Mouse (Mus musculus) CH12.LX (cell line): ENCODE measurements around the gene Gdf7. TPM values are rescaled to one million over a fixed set of nuclear protein-coding genes. Genes with fewer than 3 reads are reported as not detected.

ENCODE experiments used
- DNase-seq: peaks from one replicate; pipeline ENCODE4 v3.0.0-alpha.2; 2013; ENCODE audit errors: extremely low read depth
- H3K27ac ChIP-seq: 2 replicates; pipeline ENCODE4 v1.5.1; 2012; ENCODE audit warnings: low read depth, mild to moderate bottlenecking, control low read depth, moderate library complexity; ENCODE audit not compliant: insufficient read depth
- H3K27me3 ChIP-seq: replicated peaks from 2 replicates; pipeline ENCODE3; 2012; ENCODE audit warnings: inconsistent platforms
- H3K36me3 ChIP-seq, 2 experiments: replicated peaks in 1 of 2; 2 replicates each; pipeline versions ENCODE3 to v1.6.1; 2012; ENCODE audit warnings: inconsistent platforms in 1 of 2, low read length in 1 of 2, mild to moderate bottlenecking in 1 of 2, mixed read lengths in 1 of 2, moderate library complexity in 1 of 2; ENCODE audit not compliant: control insufficient read depth in 1 of 2, insufficient read depth in 1 of 2
- H3K4me1 ChIP-seq, 2 experiments: 2 replicates each; pipeline ENCODE4 v1.6.1; 2012; ENCODE audit warnings: inconsistent platforms in 1 of 2, moderate library complexity in 1 of 2; ENCODE audit not compliant: insufficient read depth in 2 of 2, control insufficient read depth in 1 of 2
- H3K4me2 ChIP-seq: 2 replicates; pipeline ENCODE4 v1.6.1; 2012; ENCODE audit warnings: low read depth, mild to moderate bottlenecking, control low read depth; ENCODE audit not compliant: poor library complexity, insufficient read depth, severe bottlenecking
- H3K4me3 ChIP-seq, 3 experiments: fragments of 150-350 bp in 1 of 3; sonication (generic) in 1 of 3; replicated peaks in 1 of 3; 2 replicates each; pipeline versions ENCODE3 to v1.5.1; 2011 to 2012; ENCODE audit warnings: low read depth in 2 of 3, low read length in 2 of 3, mild to moderate bottlenecking in 2 of 3, moderate library complexity in 2 of 3, control low read depth in 1 of 3, improper control_type of control experiment in 1 of 3, inconsistent platforms in 1 of 3, mixed read lengths in 1 of 3; ENCODE audit not compliant: poor library complexity in 1 of 3
- H3K79me2 ChIP-seq: replicated peaks from 2 replicates; pipeline ENCODE4 v1.6.1; 2012; ENCODE audit warnings: mild to moderate bottlenecking, moderate library complexity; ENCODE audit not compliant: control insufficient read depth, poor library complexity, insufficient read depth, severe bottlenecking; ENCODE audit errors: extremely low read depth
- H3K9ac ChIP-seq: 2 replicates; pipeline ENCODE4 v1.6.1; 2012; ENCODE audit warnings: low read depth, mild to moderate bottlenecking, control low read depth, moderate library complexity; ENCODE audit not compliant: insufficient read depth
- H3K9me3 ChIP-seq: replicated peaks from 2 replicates; pipeline ENCODE3; 2012; ENCODE audit warnings: low read length, inconsistent platforms, mixed read lengths
- BHLHE40 ChIP-seq: IDR thresholded peaks from 2 replicates; pipeline ENCODE4 v1.6.1; 2011; ENCODE audit warnings: mild to moderate bottlenecking, low read depth, low read length, improper control_type of control experiment
- CHD1 ChIP-seq: IDR thresholded peaks from 2 replicates; pipeline ENCODE4 v1.6.1; 2012; ENCODE audit warnings: low read depth, low read length, improper control_type of control experiment, inconsistent platforms
- CHD2 ChIP-seq: IDR thresholded peaks from 2 replicates; pipeline ENCODE4 v1.6.1; 2011; ENCODE audit warnings: low read length, improper control_type of control experiment
- E2F4 ChIP-seq: IDR thresholded peaks from 2 replicates; pipeline ENCODE4 v1.6.1; 2011; ENCODE audit warnings: low read depth, low read length, improper control_type of control experiment; ENCODE audit not compliant: insufficient replicate concordance
- ELF1 ChIP-seq: IDR thresholded peaks from 2 replicates; pipeline ENCODE4 v1.6.1; 2014; ENCODE audit warnings: low read depth, mild to moderate bottlenecking, inconsistent platforms, low read length, improper control_type of control experiment
- GABPA ChIP-seq: IDR thresholded peaks from 2 replicates; pipeline ENCODE4 v1.6.1; 2012; ENCODE audit warnings: low read depth, low read length, improper control_type of control experiment, inconsistent platforms; ENCODE audit not compliant: insufficient replicate concordance
- IRF4 ChIP-seq: IDR thresholded peaks from 2 replicates; pipeline ENCODE4 v1.6.1; 2014; ENCODE audit warnings: low read depth, mild to moderate bottlenecking, inconsistent platforms, low read length, improper control_type of control experiment
- JUND ChIP-seq: conservative IDR thresholded peaks from 2 replicates; pipeline ENCODE4 v1.6.1; 2011; ENCODE audit warnings: low read depth, low read length, improper control_type of control experiment
- KAT2A ChIP-seq: IDR thresholded peaks from 2 replicates; pipeline ENCODE4 v1.6.1; 2012; ENCODE audit warnings: low read length, improper control_type of control experiment, inconsistent platforms; ENCODE audit not compliant: insufficient replicate concordance
- MAX ChIP-seq: IDR thresholded peaks from 2 replicates; pipeline ENCODE4 v1.6.1; 2011; ENCODE audit warnings: low read length, improper control_type of control experiment
- MAZ ChIP-seq: IDR thresholded peaks from 2 replicates; pipeline ENCODE4 v1.6.1; 2012; ENCODE audit warnings: low read depth, mild to moderate bottlenecking, inconsistent platforms, low read length, improper control_type of control experiment, moderate library complexity
- MEF2A ChIP-seq: IDR thresholded peaks from 2 replicates; pipeline ENCODE4 v1.6.1; 2014; ENCODE audit warnings: low read depth, mild to moderate bottlenecking, inconsistent platforms, low read length, improper control_type of control experiment, borderline replicate concordance
- MXI1 ChIP-seq: IDR thresholded peaks from 2 replicates; pipeline ENCODE4 v1.6.1; 2011; ENCODE audit warnings: mild to moderate bottlenecking, low read depth, low read length, improper control_type of control experiment
- PAX5 ChIP-seq: IDR thresholded peaks from 2 replicates; pipeline ENCODE4 v1.6.1; 2012; ENCODE audit warnings: low read length, inconsistent platforms, mixed read lengths
- POLR2AphosphoS2 ChIP-seq: IDR thresholded peaks from 2 replicates; pipeline ENCODE4 v1.6.1; 2011; ENCODE audit warnings: low read depth, low read length, improper control_type of control experiment
- RAD21 ChIP-seq: IDR thresholded peaks from 2 replicates; pipeline ENCODE4 v1.6.1; 2011; ENCODE audit warnings: low read depth, mild to moderate bottlenecking, low read length, improper control_type of control experiment, moderate library complexity
- RCOR1 ChIP-seq: conservative IDR thresholded peaks from 2 replicates; pipeline ENCODE4 v1.6.1; 2012; ENCODE audit warnings: low read depth, mild to moderate bottlenecking, inconsistent platforms, low read length, improper control_type of control experiment
- SIN3A ChIP-seq: IDR thresholded peaks from 2 replicates; pipeline ENCODE4 v1.6.1; 2012; ENCODE audit warnings: low read length, improper control_type of control experiment, inconsistent platforms
- SMC3 ChIP-seq: IDR thresholded peaks from 2 replicates; pipeline ENCODE4 v1.6.1; 2011; ENCODE audit warnings: low read depth, low read length, improper control_type of control experiment
- TBP ChIP-seq: conservative IDR thresholded peaks from 2 replicates; pipeline ENCODE4 v1.6.1; 2011; ENCODE audit warnings: low read depth, low read length, improper control_type of control experiment
- TCF12 ChIP-seq: IDR thresholded peaks from 2 replicates; pipeline ENCODE4 v1.6.1; 2014; ENCODE audit warnings: low read depth, mild to moderate bottlenecking, inconsistent platforms, low read length, improper control_type of control experiment
- UBTF ChIP-seq: IDR thresholded peaks from 2 replicates; pipeline ENCODE4 v1.6.1; 2012; ENCODE audit warnings: low read depth, mild to moderate bottlenecking, inconsistent platforms, low read length, improper control_type of control experiment, moderate library complexity
- USF1 ChIP-seq: IDR thresholded peaks from 2 replicates; pipeline ENCODE4 v1.6.1; 2014; ENCODE audit warnings: low read depth, mild to moderate bottlenecking, inconsistent platforms, low read length, improper control_type of control experiment
- USF2 ChIP-seq: conservative IDR thresholded peaks from 2 replicates; pipeline ENCODE4 v1.6.1; 2011; ENCODE audit warnings: low read depth, low read length, improper control_type of control experiment
- ZNF384 ChIP-seq: IDR thresholded peaks from 2 replicates; pipeline ENCODE4 v1.6.1; 2012; ENCODE audit warnings: low read depth, low read length, improper control_type of control experiment, inconsistent platforms
- dilution Hi-C: fragments of 300-500 bp; cut with MboI; formaldehyde crosslinking; loops from 2 replicates; pipeline ENCODE4 v1.14.3; 2020; ENCODE audit warnings: low sequenced_read_pairs; ENCODE audit not compliant: extremely low pct_unique_long_range_greater_than_20kb, extremely low pct_ligation_motif_present
- in situ Hi-C: fragments of 300-500 bp; cut with MboI; formaldehyde crosslinking; loops from 3 replicates; pipeline ENCODE4 v1.14.3; 2019; ENCODE audit warnings: low sequenced_read_pairs, low pct_ligation_motif_present, low pct_unique_long_range_greater_than_20kb, mixed read lengths
- polyA plus RNA-seq: library from polyadenylated mRNA; unstranded; fragments of >175 nt; gene quantifications from 2 replicates; pipeline ENCODE4 v1.2.1, GENCODE M21; 2012; ENCODE audit warnings: low read depth; ENCODE audit not compliant: insufficient read length
- total RNA-seq, 2 experiments: library from RNA; depleted of rRNA; stranded (reverse); fragments of 300-350 nt in 1 of 2; fragments of >200 nt in 1 of 2; gene quantifications; 2 replicates each; pipeline ENCODE4 v1.2.3; 2012 to 2014

Gdf7 gene
- total and polyA plus RNA-seq, 3 experiments: not detected

DNA sequence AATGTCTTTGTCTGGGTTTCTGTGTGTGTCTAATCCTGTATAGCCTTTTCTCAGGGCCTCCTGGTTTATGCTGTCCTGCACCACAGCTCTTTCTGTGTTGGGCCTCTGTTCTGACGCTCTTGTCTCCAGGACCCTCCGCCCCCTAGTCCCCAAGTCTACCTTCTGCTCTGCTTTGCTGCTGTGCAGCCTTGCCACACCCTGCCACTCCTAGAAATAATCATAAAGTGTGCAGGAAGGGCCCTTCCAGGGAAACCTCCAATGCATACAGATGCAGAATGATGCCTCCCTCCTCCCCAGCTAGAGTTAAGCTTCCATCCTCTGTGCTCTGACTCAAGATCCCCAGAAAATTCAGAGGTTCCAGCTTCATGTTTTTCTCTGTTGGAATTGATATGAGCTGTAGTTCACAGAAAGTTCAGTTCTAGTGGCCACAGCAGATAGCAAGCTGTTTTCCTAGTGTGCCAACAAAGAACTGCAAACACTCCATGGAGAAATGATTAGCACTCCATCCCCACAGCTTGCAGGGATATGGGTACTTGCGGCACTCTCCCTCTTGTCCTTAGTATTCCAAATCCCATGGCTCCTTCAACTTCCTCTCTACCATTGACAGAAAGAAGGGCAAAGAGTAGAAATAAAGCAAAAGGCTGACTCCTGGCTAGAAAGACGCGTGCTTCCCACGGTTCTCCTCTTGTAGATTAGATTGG, 28.1 kb downstream of the Gdf7 start:
- in situ Hi-C loops: no loop called here
- H3K36me3 ChIP-seq: peaks cover 12 to 56% of the 10 kb centered on the region in 2 experiments
- H3K27me3 ChIP-seq: no peaks in the 10 kb centered on the region
- H3K9me3 ChIP-seq: no peaks in the 10 kb centered on the region
- H3K79me2 ChIP-seq: no peaks in the 10 kb centered on the region
- no peak for TF ChIP-seq MEF2A
- TF ChIP-seq CHD1: no peak
- no peak for TF ChIP-seq RAD21
- no peak for TF ChIP-seq GABPA
- no peak for TF ChIP-seq SMC3
- TF ChIP-seq KAT2A: no peak
- TF ChIP-seq RCOR1: no peak
- TF ChIP-seq BHLHE40: no peak
- TF ChIP-seq SIN3A: no peak
- TF ChIP-seq MAZ: no peak
- TF ChIP-seq IRF4: no peak
- TF ChIP-seq MXI1: no peak
- no peak for TF ChIP-seq PAX5
- no peak for TF ChIP-seq USF2
- no peak for TF ChIP-seq TBP
- no peak for TF ChIP-seq MAX
- no peak overlapping the region for H3K9ac ChIP-seq
- no peak overlapping the region for H3K4me3 ChIP-seq
- H3K4me2 ChIP-seq: no peak overlapping the region
- dilution Hi-C loops: no loop called here
- no peak for DNase-seq
- no peak overlapping the region for H3K27ac ChIP-seq
- H3K4me1 ChIP-seq: 0 out of 4 replicates have a peak, but pooled peaks cover 0 to 3% of the 10 kb centered on the region in 2 experiments

DNA sequence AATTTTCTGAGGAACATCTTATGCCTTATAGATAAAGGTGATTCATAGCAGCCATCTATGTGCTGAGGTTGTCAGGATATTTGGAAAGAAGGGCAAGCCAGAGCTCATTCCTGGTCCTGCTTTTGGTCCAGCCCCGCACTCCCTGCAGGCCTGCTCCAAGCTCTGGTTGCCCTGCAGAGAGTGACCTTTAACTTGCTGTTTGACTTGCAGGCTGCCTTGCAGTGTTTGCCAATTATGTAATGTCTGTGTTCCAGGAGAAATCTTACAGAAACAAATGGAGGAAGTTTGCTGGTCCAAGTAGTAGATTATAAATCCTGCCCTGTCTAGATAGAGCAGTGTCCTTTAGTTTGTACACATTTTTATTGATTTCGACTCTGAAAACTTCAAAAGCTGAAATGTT, 30.3 kb downstream of the Gdf7 start:
- H3K4me3 ChIP-seq: no peak overlapping the region
- no peaks in the 10 kb centered on the region for H3K27me3 ChIP-seq
- dilution Hi-C loops: no loop called here
- no peak for TF ChIP-seq POLR2AphosphoS2
- TF ChIP-seq USF1: no peak
- TF ChIP-seq IRF4: no peak
- TF ChIP-seq MEF2A: no peak
- no peak for TF ChIP-seq TCF12
- no peak for TF ChIP-seq BHLHE40
- no peak for TF ChIP-seq CHD2
- no peak for TF ChIP-seq CHD1
- no peak for TF ChIP-seq ELF1
- no peak for TF ChIP-seq KAT2A
- TF ChIP-seq JUND: no peak
- TF ChIP-seq GABPA: no peak
- TF ChIP-seq UBTF: no peak
- no peak for TF ChIP-seq MAX
- no peak for TF ChIP-seq ZNF384
- TF ChIP-seq E2F4: no peak
- TF ChIP-seq PAX5: no peak
- TF ChIP-seq, all 38 proteins: peak for 0
- Histone ChIP-seq H3K36me3 (peaks cover 12 to 56% of the 10 kb centered on the region in 2 experiments), H3K79me2 (no peaks in the 10 kb centered on the region), H3K9ac (no peak overlapping the region), H3K4me2 (no peak overlapping the region), H3K27ac (no peak overlapping the region), H3K9me3 (no peaks in the 10 kb centered on the region), H3K4me1 (0 out of 4 replicates have a peak, but pooled peaks cover 0 to 3% of the 10 kb centered on the region in 2 experiments)
- in situ Hi-C loops: no loop called here
- no peak for DNase-seq
